Comparison of ENCODE assay signal across 24 mouse cellular contexts in genomic region chr7:111497191-111497590, GRCm38 (mm10).
DNase-seq lines count a peak whose midpoint lies in the region; ATAC-seq and TF ChIP-seq lines count a peak whose summit lies in the region.
"Had no signal": no experiment of that assay in that cellular context is flagged by ENCODE, and none has a peak within 500 bp of the region (broad histone marks: within the 10 kb centered on the region; RNA-seq: fewer than 3 reads in every experiment).

No protein-coding gene starts in this region.

- H3K27ac ChIP-seq in embryonic facial prominence, embryonic 14.5 days (replicated peaks; ENCODE audit: low read depth, low read length), result no peak overlapping the region
- H3K27ac ChIP-seq in embryonic facial prominence, embryonic 10.5 days (replicated peaks), result no peak overlapping the region
- peak overlapping the region; percentile 54 for H3K27ac ChIP-seq in layer of hippocampus, adult 2 months
- H3K27ac ChIP-seq in midbrain, postnatal 0 days (ENCODE audit: low read depth, low read length), result no peak overlapping the region
- H3K27ac ChIP-seq in midbrain, embryonic 16.5 days (ENCODE audit: low read length), result no peak overlapping the region
- H3K27ac ChIP-seq: embryonic facial prominence, embryonic 12.5 days; forebrain, embryonic 12.5 days; forebrain, embryonic 15.5 days; heart, embryonic 15.5 days; hindbrain, embryonic 14.5 days had no signal

- H3K4me1 ChIP-seq in embryonic facial prominence, embryonic 14.5 days (ENCODE audit: control insufficient read depth, insufficient read depth, low read length), result no peaks in the 10 kb centered on the region
- H3K4me1 ChIP-seq in embryonic facial prominence, embryonic 10.5 days, result no peaks in the 10 kb centered on the region
- H3K4me1 ChIP-seq in midbrain, postnatal 0 days (ENCODE audit: insufficient read depth, low read length), result no peaks in the 10 kb centered on the region
- H3K4me1 ChIP-seq in midbrain, embryonic 16.5 days (ENCODE audit: control insufficient read depth, insufficient read depth, low read length), result peaks cover 5% of the 10 kb centered on the region; the same call in 1 of the 2 replicates
- H3K4me1 ChIP-seq: embryonic facial prominence, embryonic 12.5 days; forebrain, embryonic 12.5 days; forebrain, embryonic 15.5 days had no signal

- 66% methylated on average over 6 of the region's 6 CpGs for WGBS in embryonic facial prominence, embryonic 14.5 days
- WGBS in embryonic facial prominence, embryonic 10.5 days, result 83% methylated on average over 6 of the region's 6 CpGs
- WGBS in midbrain, postnatal 0 days, result 67% methylated on average over 6 of the region's 6 CpGs
- 67% methylated on average over 6 of the region's 6 CpGs for WGBS in midbrain, embryonic 16.5 days

- H3K9me3 ChIP-seq in embryonic facial prominence, embryonic 14.5 days (ENCODE audit: control insufficient read depth, low read length), result no peaks in the 10 kb centered on the region
- no peaks in the 10 kb centered on the region for H3K9me3 ChIP-seq in embryonic facial prominence, embryonic 10.5 days
- no peaks in the 10 kb centered on the region for H3K9me3 ChIP-seq in midbrain, postnatal 0 days (ENCODE audit: low read length)
- H3K9me3 ChIP-seq in midbrain, embryonic 16.5 days (replicated peaks; ENCODE audit: control insufficient read depth, low read length, poor library complexity, severe bottlenecking), result no peaks in the 10 kb centered on the region
- H3K9me3 ChIP-seq: embryonic facial prominence, embryonic 12.5 days; forebrain, embryonic 12.5 days; forebrain, embryonic 15.5 days; heart, embryonic 12.5 days; heart, embryonic 15.5 days had no signal

- H3K9ac ChIP-seq in embryonic facial prominence, embryonic 14.5 days (ENCODE audit: low read depth, low read length), result no peak overlapping the region
- no peak overlapping the region for H3K9ac ChIP-seq in midbrain, postnatal 0 days (replicated peaks; ENCODE audit: low read length, poor library complexity, severe bottlenecking)
- no peak overlapping the region for H3K9ac ChIP-seq in midbrain, embryonic 16.5 days (ENCODE audit: low read depth, low read length)
- H3K9ac ChIP-seq: embryonic facial prominence, embryonic 12.5 days; forebrain, embryonic 12.5 days; forebrain, embryonic 15.5 days; heart, embryonic 12.5 days; heart, embryonic 15.5 days; hindbrain, embryonic 14.5 days had no signal

- H3K4me2 ChIP-seq in embryonic facial prominence, embryonic 14.5 days (ENCODE audit: low read depth, low read length), result no peak overlapping the region
- H3K4me2 ChIP-seq in midbrain, postnatal 0 days (ENCODE audit: low read depth, low read length, poor library complexity, severe bottlenecking), result no peak overlapping the region
- no peak overlapping the region for H3K4me2 ChIP-seq in midbrain, embryonic 16.5 days (ENCODE audit: low read length)
- H3K4me2 ChIP-seq: embryonic facial prominence, embryonic 12.5 days; forebrain, embryonic 12.5 days; forebrain, embryonic 15.5 days; heart, embryonic 12.5 days; heart, embryonic 15.5 days; hindbrain, embryonic 14.5 days had no signal

- H3K36me3 ChIP-seq in embryonic facial prominence, embryonic 14.5 days (ENCODE audit: control insufficient read depth, insufficient read depth, low read length), result no peaks in the 10 kb centered on the region
- no peaks in the 10 kb centered on the region for H3K36me3 ChIP-seq in embryonic facial prominence, embryonic 10.5 days (replicated peaks)
- H3K36me3 ChIP-seq in midbrain, postnatal 0 days (ENCODE audit: insufficient read depth, low read length), result no peaks in the 10 kb centered on the region
- no peaks in the 10 kb centered on the region for H3K36me3 ChIP-seq in midbrain, embryonic 16.5 days (ENCODE audit: control insufficient read depth, insufficient read depth, low read length)
- H3K36me3 ChIP-seq: embryonic facial prominence, embryonic 12.5 days; forebrain, embryonic 12.5 days; forebrain, embryonic 15.5 days; heart, embryonic 12.5 days; heart, embryonic 15.5 days had no signal

- TF ChIP-seq CTCF in layer of hippocampus, adult 2 months (conservative IDR thresholded peaks at IDR 0.05), result no peak
- no peak for TF ChIP-seq CTCF in midbrain, postnatal 0 days (IDR thresholded peaks at IDR 0.05)

- peak; percentile 22 for DNase-seq in embryonic facial prominence, embryonic 14.5 days (ENCODE audit: low spot score)
- no peak for DNase-seq in embryonic facial prominence, embryonic 10.5 days (ENCODE audit: low spot score)
- peak in 1 of 2 experiments; percentile 23 for DNase-seq in layer of hippocampus, adult 2 months (ENCODE audit: low spot score in 2 of 2)
- no peak for DNase-seq in layer of hippocampus, adult 8-10 months (ENCODE audit: low spot score in 2 of 2)
- peak; percentile 24 for DNase-seq in midbrain, postnatal 0 days (ENCODE audit: low spot score)
- peak; percentile 30 to 43 for DNase-seq in layer of hippocampus, postnatal 10 days (ENCODE audit: low spot score in 2 of 2)
- no peak for DNase-seq in thymus, postnatal 36 days
- DNase-seq: adrenal gland, adult 2 months; adrenal gland, postnatal 14 days; cerebellum, adult 11-12 months; cerebellum, adult 9-10 months; gastrocnemius, postnatal 25 days; heart, adult 18-20 months; heart, postnatal 10 days; heart, postnatal 36 days had no signal

- no peaks in the 10 kb centered on the region for H3K27me3 ChIP-seq in embryonic facial prominence, embryonic 14.5 days (replicated peaks; ENCODE audit: control insufficient read depth, insufficient read depth, low read length)
- no peaks in the 10 kb centered on the region for H3K27me3 ChIP-seq in embryonic facial prominence, embryonic 10.5 days (replicated peaks; ENCODE audit: low read depth, poor library complexity, severe bottlenecking)
- H3K27me3 ChIP-seq in midbrain, postnatal 0 days (ENCODE audit: insufficient read depth, low read length), result no peaks in the 10 kb centered on the region
- no peaks in the 10 kb centered on the region for H3K27me3 ChIP-seq in midbrain, embryonic 16.5 days (ENCODE audit: control insufficient read depth, insufficient read depth, low read depth, low read length)
- H3K27me3 ChIP-seq: embryonic facial prominence, embryonic 12.5 days; forebrain, embryonic 12.5 days; forebrain, embryonic 15.5 days; heart, embryonic 12.5 days; heart, embryonic 15.5 days had no signal

- no peak for ATAC-seq in embryonic facial prominence, embryonic 14.5 days (ENCODE audit: low read depth)
- ATAC-seq in midbrain, postnatal 0 days (ENCODE audit: low FRiP score), result no peak
- ATAC-seq in midbrain, embryonic 16.5 days, result no peak
- ATAC-seq: CD4-positive, CD25-positive, alpha-beta regulatory T cell, adult 4 months; forebrain, embryonic 15.5 days had no signal

- H3K4me3 ChIP-seq in embryonic facial prominence, embryonic 14.5 days (ENCODE audit: low read depth, low read length), result no peak overlapping the region
- H3K4me3 ChIP-seq in embryonic facial prominence, embryonic 10.5 days, result no peak overlapping the region
- H3K4me3 ChIP-seq in layer of hippocampus, adult 2 months, result no peak overlapping the region
- no peak overlapping the region for H3K4me3 ChIP-seq in midbrain, postnatal 0 days (ENCODE audit: low read depth, low read length)
- no peak overlapping the region for H3K4me3 ChIP-seq in midbrain, embryonic 16.5 days (ENCODE audit: low read depth, low read length)
- H3K4me3 ChIP-seq: embryonic facial prominence, embryonic 12.5 days; erythroblast, embryonic 14.5 days; forebrain, embryonic 12.5 days; forebrain, embryonic 15.5 days; heart, embryonic 12.5 days; heart, embryonic 15.5 days had no signal

Comparison
In these comparisons a context has a peak if more than half of its experiments do, and no peak if none do; other contexts are left out.
1. DNase-seq: peak in embryonic facial prominence, embryonic 14.5 days (single experiment), midbrain, postnatal 0 days (single experiment) and layer of hippocampus, postnatal 10 days (2 of 2); none in embryonic facial prominence, embryonic 10.5 days (single experiment), layer of hippocampus, adult 8-10 months (0 of 2) and thymus, postnatal 36 days (0 of 2).